ENCODE assay signal across 24 mouse cellular contexts in the genomic region with DNA sequence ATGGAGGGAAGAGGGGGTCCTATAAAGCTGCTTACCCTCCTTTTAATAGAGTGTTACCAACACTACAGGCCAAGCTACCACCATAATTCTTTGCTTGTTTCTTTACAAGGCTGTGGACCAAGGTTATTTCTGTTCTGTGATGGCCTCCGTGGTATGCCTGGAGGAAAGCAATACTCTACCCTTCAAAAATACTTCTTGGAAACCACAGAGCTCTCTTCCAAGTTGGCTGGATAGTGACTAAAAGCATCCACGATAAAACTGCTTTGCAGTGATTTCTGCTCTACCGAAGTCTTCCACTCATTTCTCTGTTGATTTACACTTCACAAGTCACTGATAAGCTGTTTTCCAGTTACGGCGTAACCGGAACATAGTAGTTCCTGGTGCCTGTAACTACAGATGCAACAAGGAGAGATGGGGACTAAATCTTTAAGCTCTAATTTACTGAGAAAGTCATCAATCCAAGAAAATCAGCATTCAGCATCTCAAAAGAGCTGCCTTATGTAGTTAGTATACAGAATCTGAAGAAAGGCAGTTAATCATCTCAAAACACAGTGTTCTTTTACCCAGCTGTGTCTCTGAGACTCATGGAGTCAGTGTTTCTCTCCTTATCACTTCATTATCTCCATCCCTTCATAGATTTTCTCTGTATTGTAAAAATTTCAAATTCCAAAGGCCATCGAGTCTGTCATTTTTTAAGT.
DNase-seq lines count a peak whose midpoint lies in the region; ATAC-seq and TF ChIP-seq lines count a peak whose summit lies in the region.
"Had no signal": no experiment of that assay in that cellular context is flagged by ENCODE, and none has a peak within 500 bp of the region (broad histone marks: within the 10 kb centered on the region; RNA-seq: fewer than 3 reads in every experiment).

No protein-coding gene starts in this region.

- peak; percentile 52; the same call in 1 of the 2 replicates for ATAC-seq in frontal cortex, adult (ENCODE audit: low TSS enrichment)
- ATAC-seq in midbrain, embryonic 11.5 days (ENCODE audit: low FRiP score) = no peak
- no peak for ATAC-seq in midbrain, embryonic 13.5 days
- ATAC-seq: forebrain, embryonic 14.5 days had no signal

- no peak for TF ChIP-seq CTCF in gastrocnemius, adult 2 months (IDR thresholded peaks at IDR 0.05)

- H3K36me3 ChIP-seq in midbrain, embryonic 11.5 days (ENCODE audit: control insufficient read depth, insufficient read depth, low read length) = no peaks in the 10 kb centered on the region
- no peaks in the 10 kb centered on the region for H3K36me3 ChIP-seq in midbrain, embryonic 13.5 days
- H3K36me3 ChIP-seq: embryonic facial prominence, embryonic 13.5 days; embryonic facial prominence, embryonic 15.5 days; forebrain, embryonic 10.5 days; forebrain, embryonic 12.5 days had no signal

- H3K4me1 ChIP-seq in midbrain, embryonic 11.5 days (ENCODE audit: control insufficient read depth, insufficient read depth, low read length) = no peaks in the 10 kb centered on the region
- no peaks in the 10 kb centered on the region for H3K4me1 ChIP-seq in midbrain, embryonic 13.5 days (replicated peaks)
- H3K4me1 ChIP-seq: embryonic facial prominence, embryonic 13.5 days; embryonic facial prominence, embryonic 15.5 days; forebrain, embryonic 12.5 days had no signal

- H3K9me3 ChIP-seq in midbrain, embryonic 11.5 days (ENCODE audit: control insufficient read depth, low read length) = no peaks in the 10 kb centered on the region
- H3K9me3 ChIP-seq in midbrain, embryonic 13.5 days = no peaks in the 10 kb centered on the region
- H3K9me3 ChIP-seq: embryonic facial prominence, embryonic 13.5 days; embryonic facial prominence, embryonic 15.5 days; forebrain, embryonic 10.5 days; forebrain, embryonic 12.5 days had no signal

- no peak overlapping the region for H3K4me2 ChIP-seq in midbrain, embryonic 11.5 days
- H3K4me2 ChIP-seq in midbrain, embryonic 13.5 days (replicated peaks) = no peak overlapping the region
- H3K4me2 ChIP-seq: embryonic facial prominence, embryonic 13.5 days; embryonic facial prominence, embryonic 15.5 days; forebrain, embryonic 12.5 days had no signal

- no peaks in the 10 kb centered on the region for H3K27me3 ChIP-seq in midbrain, embryonic 11.5 days (ENCODE audit: control insufficient read depth, insufficient read depth, low read length)
- no peaks in the 10 kb centered on the region for H3K27me3 ChIP-seq in midbrain, embryonic 13.5 days
- H3K27me3 ChIP-seq: embryonic facial prominence, embryonic 13.5 days; embryonic facial prominence, embryonic 15.5 days; forebrain, embryonic 12.5 days had no signal

- H3K27ac ChIP-seq in gastrocnemius, adult 2 months = peak overlapping the region; percentile 90
- no peak overlapping the region for H3K27ac ChIP-seq in midbrain, embryonic 11.5 days (ENCODE audit: low read depth, low read length)
- H3K27ac ChIP-seq in midbrain, embryonic 13.5 days = no peak overlapping the region
- H3K27ac ChIP-seq: embryonic facial prominence, embryonic 13.5 days; embryonic facial prominence, embryonic 15.5 days; forebrain, embryonic 10.5 days; forebrain, embryonic 12.5 days had no signal

- no peak for DNase-seq in frontal cortex, postnatal 14 days (ENCODE audit: low spot score in 2 of 2)
- no peak for DNase-seq in gastrocnemius, adult 2 months
- DNase-seq in gastrocnemius, postnatal 14 days = no peak
- peak; percentile 56 for DNase-seq in midbrain, embryonic 11.5 days (ENCODE audit: low spot score, missing footprints)
- DNase-seq in skeletal muscle tissue, adult 2 months (ENCODE audit: low read depth, low spot score) = peak; percentile 56
- DNase-seq in lung, postnatal 14 days = no peak
- DNase-seq: adrenal gland, adult 2 months; adrenal gland, postnatal 10 days; adrenal gland, postnatal 25 days; cerebellum, adult 11 months; cerebellum, adult 18-20 months; cerebellum, adult 8-10 months; cerebellum, adult 9-11 months; cerebellum, postnatal 14 days; cerebellum, postnatal 36 days; embryo, embryonic 11 days had no signal

- no peak overlapping the region for H3K9ac ChIP-seq in midbrain, embryonic 11.5 days (ENCODE audit: low read length)
- H3K9ac ChIP-seq in midbrain, embryonic 13.5 days (replicated peaks) = no peak overlapping the region
- H3K9ac ChIP-seq: embryonic facial prominence, embryonic 13.5 days; embryonic facial prominence, embryonic 15.5 days; forebrain, embryonic 12.5 days had no signal

- H3K4me3 ChIP-seq in gastrocnemius, adult 2 months = no peak overlapping the region
- no peak overlapping the region for H3K4me3 ChIP-seq in midbrain, embryonic 11.5 days (ENCODE audit: low read depth, low read length)
- no peak overlapping the region for H3K4me3 ChIP-seq in midbrain, embryonic 13.5 days (replicated peaks)
- H3K4me3 ChIP-seq: embryonic facial prominence, embryonic 13.5 days; embryonic facial prominence, embryonic 15.5 days; erythroblast, embryonic 14.5 days; forebrain, embryonic 10.5 days; forebrain, embryonic 12.5 days had no signal

- WGBS in midbrain, embryonic 11.5 days = 91% methylated on average over 7 of the region's 7 CpGs
- 93% methylated on average over 7 of the region's 7 CpGs for WGBS in midbrain, embryonic 13.5 days

- intact Hi-C loops in gastrocnemius, adult 2 months (cut with DNase I) = loop anchor here (5.0 kb wide), 1 partner anchor 217 kb away; the partner anchor contains the start of gene Pfn2
- intact Hi-C loops in gastrocnemius, postnatal 14 days (cut with DNase I; ENCODE audit: low total_unique reads) = no loop called here

Comparison
In these comparisons a context has a peak if more than half of its experiments do, and no peak if none do; other contexts are left out.
1. DNase-seq: peak in midbrain, embryonic 11.5 days (single experiment) and skeletal muscle tissue, adult 2 months (single experiment); none in frontal cortex, postnatal 14 days (0 of 2), gastrocnemius, adult 2 months (single experiment), gastrocnemius, postnatal 14 days (single experiment) and lung, postnatal 14 days (single experiment).